Mouse (Mus musculus) MN1 (cell line): ENCODE measurements around the gene Pabpn1l.

Experiments
- DNase-seq: peaks from one replicate; pipeline ENCODE4 v3.0.0-alpha.2; 2016; ENCODE audit warnings: low spot score

Pabpn1l gene

DNA sequence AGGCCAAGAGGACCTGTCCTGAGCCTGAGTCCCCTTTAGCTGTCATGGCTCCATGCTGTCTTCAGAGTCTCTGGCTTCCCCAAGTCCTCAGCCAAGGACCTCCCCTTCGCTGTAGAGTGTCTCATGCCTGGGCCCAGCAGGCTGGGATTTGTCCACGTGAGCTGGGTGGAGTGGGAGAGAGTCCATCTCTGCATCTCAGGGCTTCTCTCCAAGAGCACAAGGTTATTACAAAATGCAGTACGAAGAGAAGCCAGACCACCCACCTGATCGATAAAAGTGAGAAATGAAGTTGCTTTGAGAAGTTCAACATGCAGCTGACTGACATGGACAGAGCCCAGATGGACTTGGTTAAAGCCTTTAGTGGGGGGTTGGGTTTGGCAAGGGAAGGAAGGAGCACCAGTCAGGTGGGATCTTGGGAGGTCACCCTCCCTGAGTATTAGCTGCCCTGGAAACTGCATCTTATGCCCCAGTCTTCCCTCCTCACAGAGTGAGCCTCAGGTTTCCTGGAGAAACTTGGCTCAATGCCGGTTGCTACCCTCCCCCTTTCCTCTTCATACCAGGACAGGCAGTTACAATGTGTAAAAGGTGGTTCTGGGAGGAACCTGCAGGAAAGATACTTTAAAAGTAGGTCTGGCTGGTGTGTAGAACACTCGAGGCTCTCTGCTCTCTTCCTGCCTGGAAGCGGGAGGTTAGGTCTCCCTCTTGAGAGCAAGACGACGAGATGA lies 6.2 kb downstream of the Pabpn1l start:
- peak; percentile 67 for DNase-seq

DNA sequence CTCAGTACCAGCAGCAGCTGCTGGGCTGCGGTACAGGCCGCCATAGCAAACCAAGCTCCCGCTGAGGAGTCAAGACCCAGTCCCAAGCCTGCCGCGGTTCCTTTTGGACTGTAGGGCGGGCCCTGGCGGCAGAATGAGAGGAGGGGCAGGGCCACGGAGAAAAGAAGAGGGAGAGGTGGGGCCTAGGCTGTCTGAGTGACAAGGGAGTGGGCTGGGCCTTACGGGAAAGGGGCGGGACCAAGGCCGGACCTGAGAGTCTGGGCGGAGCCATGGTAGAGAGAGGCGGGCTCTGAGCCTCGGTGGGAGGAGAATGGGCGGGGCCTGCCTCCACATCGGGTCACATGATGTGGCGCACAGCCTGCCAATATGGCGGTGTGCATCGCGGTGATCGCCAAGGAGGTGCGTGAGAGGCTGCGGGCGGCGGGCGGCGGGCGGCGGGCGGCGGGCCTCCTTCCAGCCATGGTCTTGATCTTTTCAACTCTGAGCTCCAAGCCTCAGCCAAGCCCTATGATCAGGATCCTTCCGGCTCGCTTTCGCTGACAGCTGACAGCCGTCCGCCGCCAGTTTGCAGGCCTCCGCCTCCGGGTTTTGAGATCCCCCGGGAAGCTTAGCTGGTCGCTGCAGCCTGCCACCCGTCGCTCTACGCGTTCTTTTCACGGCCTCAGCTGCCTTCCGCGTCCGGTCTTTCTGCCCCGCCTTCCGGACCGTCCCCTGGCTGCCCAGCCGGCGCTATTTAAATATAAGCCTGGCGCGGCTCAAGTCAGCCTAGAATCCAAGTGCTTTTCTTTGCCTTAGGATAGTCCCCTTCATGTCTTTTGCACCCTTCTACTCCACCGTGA lies 11.0 kb downstream of the Pabpn1l start, which contains the start of the genes Galns and Trappc2l:
TSS of gene Galns (minus strand) at position 169 of the 839 bp plus-strand sequence.
TSS of gene Trappc2l (plus strand) at position 346 of the 839 bp plus-strand sequence.
- DNase-seq: peak; percentile 100

DNA sequence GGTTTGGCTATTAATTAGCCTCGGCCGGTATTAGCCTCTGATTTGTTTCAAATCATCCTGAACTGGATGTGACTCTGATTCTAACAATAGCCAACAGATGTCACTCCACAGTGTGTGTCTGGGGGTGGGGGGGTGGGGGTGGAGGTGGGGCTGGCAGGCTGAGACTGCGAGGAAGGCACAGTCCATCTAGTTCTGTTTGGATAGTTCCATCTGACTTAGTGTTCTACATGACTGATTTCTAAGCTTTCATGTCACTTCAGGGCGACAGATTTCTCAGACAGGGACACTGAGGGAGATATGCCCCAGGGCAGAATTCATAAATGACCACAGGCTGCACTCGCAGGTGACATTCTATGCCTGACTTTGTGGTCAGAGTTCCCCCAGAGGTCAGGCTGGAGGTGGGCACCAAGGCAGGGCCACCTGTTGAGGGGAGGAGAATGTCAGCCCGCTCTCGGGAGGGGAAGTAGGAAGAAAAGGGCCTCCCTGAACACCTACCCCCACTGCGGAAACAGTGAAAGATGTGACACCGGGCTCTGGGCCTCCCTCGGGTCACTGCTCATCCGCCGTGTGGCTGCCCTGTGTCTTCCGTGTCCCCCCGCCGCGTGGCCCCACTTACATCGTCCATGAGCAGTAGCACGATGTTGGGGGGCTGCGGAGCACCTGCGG lies 11.8 kb downstream of the Pabpn1l start:
- peak; percentile 61 for DNase-seq

DNA sequence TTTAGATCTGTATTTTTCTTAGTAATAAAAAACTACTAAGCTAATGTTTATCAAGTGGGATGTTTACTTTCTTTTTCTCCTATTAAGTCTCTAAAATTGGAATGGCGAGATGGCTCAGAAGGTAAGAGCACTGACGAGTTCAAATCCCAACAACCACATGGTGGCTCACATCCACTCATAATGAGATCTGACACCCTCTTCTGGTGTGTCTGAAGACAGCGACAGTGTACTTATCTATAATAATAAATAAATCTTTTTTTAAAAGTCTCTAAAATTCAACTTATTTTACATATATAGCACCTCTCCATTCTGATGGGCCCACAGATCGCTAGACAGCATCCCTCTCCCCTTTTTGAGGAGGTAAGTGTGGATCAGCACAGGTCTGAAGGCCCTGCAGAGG lies 12.3 kb downstream of the Pabpn1l start:
- no peak for DNase-seq

DNA sequence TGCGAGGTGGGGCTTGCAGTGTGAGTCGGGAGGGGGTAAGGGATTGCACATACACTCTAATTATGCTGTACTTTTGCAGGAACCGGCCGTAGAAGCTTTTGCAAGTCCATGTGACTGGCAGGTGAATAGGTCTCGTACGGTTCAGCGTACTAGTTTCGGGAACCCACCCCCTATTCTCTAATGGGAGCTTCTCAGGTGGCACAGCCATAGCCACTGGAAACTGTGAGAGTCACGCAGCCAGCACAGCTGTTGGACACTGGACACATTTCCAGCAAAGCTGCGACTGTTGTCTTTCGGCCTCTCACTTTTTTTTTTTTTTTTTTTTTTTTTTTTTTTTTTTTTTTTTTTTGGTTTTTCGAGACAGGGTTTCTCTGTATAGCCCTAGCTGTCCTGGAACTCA lies 15.7 kb downstream of the Pabpn1l start:
- DNase-seq: no peak

DNA sequence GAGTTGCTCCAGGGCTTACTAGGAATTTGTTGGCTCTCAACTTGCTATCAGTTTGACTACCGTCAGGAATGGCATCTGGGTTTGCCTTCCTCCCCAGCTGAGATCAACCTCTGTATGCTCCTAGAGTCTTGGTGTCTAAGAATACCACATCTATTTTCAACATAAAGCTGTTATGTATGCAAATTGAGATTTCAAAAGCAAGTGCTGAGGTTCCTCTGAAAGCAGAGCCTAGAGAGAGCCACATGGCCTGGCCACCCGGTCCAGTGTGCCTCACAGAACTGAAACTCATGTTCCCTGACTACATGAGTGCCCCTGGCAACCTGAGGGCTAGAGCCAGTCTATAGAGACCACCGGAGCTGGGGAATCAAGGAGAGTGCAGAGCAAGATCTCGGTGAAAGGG lies 17.2 kb downstream of the Pabpn1l start:
- DNase-seq: no peak

DNA sequence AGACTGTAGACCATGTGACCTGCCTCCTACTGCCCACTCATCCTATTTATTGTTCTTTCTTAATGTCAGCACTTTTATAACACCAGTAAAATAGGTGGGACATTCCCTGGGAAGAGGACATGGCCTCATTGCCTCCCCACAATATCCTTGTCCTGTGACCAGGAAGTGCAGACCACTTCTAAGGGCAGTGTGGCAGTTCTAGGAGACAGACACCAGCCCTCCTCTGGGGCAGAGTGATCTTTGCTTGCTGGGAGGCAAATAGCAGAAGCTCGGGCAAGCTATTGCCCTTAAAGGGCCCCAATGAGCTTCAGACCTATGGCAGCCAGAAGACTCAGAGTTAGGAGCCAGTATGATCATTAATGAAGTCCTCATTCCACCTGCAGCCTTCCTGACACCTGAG lies 17.9 kb downstream of the Pabpn1l start:
- no peak for DNase-seq

DNA sequence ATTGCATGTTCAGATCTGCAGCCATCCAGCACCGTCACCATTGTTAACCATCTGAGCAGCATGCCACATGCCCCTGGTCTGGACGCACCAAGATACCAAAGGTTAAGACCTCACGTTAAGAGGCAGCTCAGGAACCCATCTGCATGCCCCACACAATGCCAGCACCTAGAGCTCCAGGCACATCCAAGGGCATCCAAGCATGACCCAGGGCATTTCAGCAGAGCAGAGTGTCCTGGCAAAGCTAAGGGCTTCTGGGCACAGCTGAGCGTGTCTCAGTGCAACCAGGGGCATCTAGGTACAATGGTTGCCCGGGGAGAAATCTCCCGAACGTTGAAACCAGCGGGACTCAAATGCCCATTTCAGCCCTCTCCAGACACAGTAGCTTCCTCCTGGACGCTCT lies 21.9 kb downstream of the Pabpn1l start:
- no peak for DNase-seq

DNA sequence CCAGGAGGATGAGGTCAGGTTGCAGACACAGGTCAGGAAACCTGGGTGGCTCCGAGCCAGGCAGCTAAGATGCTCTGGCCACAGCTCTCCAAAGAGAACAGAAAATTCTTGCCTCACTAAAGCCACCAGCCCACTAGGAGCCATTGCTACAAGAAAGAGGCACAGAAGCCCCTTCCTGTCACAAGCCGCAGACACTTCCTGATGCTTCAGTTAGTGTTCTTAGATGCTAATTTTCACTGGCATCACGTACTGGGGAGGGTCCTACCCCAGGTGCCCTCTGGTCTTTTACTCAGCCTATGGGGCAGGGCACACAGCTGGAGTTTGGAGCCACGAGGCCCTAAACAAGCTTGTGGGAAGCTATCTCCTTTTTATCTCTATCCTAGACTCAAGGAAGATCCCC lies 26.5 kb downstream of the Pabpn1l start:
- DNase-seq: no peak

DNA sequence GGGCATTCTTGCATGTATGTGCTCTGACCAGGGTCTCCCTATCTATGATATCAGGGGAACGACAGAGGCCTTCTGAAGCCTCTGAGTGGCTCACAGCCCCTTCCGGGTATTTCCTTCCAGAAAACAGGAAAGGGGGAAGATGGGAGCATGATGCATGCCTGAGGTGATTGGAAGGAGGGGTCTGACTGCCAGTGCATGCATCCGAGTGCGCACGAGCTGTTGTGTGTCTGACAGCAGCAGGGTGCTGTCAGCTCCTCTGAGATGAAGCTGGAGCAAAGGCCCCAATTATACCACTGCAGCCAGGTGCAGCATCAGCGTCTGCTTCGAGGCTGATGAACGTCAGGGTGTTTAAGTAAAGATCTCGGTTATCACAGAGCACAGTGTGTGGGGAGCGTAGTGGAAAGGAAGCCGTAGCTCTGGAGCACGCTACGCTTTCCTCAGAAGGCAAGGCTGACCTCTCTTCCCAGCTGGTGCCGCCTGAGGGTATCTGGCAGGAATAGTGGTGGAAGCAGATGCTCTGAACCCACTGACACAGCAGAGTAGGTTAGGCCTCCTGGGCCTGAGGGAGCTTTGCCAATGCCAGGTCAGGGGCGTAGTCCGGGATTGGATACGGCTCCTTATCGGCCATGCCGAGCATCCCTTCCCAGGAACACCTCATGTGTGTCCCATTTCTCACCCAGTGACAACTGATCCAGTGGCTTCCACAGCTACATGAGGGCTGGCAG lies 28.6 kb downstream of the Pabpn1l start:
- no peak for DNase-seq

DNA sequence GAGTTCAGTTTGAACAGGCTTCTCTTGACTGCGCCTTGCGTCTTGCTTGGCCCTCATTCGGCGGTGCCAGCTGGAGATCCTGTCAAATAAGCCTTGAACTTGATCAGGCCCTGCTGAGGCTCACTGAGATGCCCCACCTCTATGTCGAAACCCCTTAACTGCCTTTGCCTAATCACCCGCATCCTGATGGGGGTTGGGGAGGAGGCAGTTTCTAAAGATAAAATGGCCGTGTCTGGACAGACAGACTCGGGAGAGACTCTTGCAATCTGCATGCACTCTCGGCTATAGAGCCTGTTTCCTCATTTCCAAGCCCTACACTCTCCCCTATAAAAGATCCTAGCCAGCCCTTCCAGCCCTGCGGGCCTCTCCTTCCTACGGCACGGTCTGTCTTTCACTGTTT lies 29.3 kb downstream of the Pabpn1l start:
- no peak for DNase-seq

DNA sequence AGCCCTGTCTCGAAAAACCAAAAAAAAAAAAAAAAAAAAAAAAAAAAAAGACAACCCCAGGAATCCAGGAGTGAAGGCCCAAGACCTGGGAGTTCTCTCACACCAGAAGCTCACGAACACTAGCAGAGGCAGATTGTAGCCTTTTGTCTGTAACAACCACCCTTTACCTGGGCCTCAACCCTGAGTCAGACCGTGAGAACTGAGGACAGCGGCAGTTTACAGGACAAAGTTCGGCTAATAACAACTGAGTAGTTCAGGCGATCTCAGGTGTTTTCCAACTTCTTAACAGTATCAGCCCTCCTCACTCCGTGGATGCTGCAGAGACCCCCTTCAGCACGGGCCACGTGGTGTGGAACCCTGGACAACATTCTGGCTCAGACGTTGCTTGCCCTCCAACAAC lies 35.8 kb downstream of the Pabpn1l start:
- no peak for DNase-seq

DNA sequence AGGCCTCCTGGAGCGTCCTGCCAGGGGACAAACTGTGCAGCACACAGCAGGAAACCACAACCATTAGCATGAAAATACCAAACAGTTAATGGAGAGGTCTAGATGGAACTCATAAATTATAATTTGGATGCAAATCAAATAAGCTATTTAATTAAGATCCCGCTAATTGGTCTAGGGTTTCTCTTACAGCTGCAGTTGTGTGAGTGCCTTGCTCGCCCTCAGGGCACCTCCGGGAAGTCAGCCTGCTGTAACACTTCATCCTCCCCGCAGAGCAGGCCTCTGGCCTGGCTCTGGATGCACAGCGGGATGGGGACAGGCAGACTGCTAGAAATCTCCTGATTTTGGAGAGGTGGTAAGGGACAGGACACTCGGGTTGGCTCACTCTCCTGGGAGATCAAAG lies 36.4 kb downstream of the Pabpn1l start:
- peak; percentile 64 for DNase-seq

DNA sequence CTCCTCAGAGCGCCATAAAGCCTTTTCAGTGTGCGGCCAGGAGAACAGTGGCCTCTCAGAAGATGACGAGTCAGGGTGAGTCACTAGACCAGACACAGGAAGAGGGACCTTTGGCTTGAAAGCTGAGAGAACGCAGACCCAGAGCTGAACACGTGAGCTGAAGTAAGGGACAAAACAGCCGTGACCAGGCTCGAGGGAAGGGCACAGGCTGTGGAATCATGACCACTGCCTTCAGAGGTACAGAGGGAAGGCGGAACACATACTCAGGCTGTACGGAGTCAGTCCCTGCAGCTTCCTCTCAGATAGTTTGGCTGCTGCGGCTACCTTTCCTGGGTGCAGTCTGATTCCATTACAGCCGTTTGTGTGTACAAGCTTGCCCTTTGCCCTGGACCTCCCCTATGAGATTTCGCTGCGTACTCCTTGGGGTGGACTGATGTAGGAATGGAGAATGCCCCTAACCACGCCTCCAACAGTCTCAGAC lies 37.1 kb downstream of the Pabpn1l start:
- peak; percentile 97 for DNase-seq

DNA sequence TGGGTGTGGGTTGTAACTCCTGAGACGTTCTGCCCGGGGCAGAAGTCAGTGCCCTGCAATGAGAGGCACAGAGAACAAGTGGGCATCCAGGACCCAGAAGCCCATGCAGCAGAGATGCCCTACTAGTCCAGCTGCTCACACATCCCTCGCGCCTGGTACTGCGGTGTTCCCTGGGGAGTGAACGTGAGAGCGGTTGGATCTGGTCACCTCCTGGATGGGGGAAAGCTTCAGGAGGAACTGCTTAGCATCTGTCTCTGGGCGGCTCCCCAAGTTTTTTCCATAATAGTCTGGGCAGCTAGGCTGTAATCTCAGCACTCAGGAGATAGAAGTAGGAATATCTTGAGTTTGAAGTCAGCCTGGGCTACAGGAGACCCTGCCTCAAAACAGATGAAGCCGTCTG lies 37.6 kb downstream of the Pabpn1l start:
- DNase-seq: peak; percentile 93

DNA sequence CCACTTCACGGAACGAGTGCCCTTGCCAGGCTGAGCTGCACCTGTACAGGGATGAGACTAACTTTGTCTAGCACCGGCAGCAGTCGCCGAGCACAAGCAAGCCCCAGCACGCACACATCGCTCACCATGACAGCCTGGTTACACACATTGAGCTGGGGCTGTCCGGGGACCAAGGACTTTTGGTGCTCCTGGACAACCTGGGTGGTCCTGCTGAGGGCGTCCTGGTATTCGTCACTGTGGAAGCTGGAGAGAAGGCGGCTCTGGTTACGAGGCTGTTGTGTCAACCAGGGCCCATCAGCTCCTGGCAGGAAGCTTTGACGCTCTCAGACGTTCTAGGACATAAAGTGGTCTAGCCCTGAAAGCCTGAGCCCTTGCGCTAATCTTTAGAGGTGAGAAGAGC lies 41.6 kb downstream of the Pabpn1l start:
- no peak for DNase-seq

DNA sequence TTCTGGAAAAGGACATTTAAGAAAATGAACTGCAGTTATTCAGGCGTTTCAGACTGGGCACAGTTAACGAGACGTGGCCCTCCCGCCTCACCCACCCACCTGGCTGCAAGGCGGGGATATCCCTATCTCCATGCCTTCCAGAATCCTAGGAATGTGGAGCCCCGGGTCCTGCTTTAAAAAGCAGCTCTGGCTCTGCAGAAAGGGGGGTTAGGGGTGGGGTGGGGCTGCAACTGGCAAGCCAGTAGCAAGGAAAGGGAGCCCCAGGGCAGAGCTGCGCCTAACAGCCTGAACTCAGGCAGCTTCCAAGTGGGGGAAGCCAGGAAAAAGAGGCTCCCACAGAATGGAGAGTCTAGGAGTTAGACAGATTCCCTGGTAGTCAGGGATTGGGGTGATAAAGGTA lies 43.3 kb downstream of the Pabpn1l start:
- DNase-seq: no peak

DNA sequence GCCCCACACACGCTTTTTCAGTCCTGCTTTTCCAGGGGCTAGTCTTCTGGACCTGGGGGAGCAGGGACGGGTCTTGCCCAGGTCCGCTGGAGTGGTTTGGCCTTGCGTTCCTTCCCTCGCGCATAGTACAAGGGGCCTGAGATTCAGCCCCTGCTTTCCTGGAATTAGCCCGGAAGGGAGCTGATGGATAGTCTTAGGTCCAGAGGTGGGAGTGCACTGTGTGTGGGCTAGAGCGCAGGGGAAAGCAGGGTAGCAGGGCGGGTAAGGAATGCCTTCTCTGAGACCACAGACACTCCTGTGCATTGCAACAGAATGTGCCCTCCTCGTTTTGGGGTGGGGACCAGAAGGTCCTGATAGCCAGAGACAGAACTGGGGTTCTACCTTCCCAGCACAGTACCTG lies 45.4 kb downstream of the Pabpn1l start:
- DNase-seq: no peak

DNA sequence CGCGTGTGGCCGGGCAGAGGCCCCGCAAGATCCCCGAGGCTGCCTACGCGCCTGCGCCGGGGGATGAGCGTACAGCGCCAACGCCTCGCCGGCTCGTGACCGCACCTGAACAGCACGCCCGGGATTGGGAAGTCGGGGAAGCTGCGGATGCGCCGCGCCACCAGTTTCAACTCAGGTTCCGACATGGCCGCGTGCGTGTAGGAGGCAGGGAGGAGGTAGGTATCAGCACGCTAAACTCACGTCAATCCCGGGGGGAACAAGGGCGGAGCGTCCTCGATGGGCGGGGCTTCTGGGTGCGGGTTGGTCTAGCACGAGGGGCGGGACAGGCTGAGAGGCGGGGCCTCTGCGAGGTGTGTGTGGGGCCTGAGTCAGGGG lies 45.9 kb downstream of the Pabpn1l start, which contains the start of gene Aprt:
TSS of gene Aprt (minus strand) at position 262 of the 375 bp plus-strand sequence.
- peak; percentile 98 for DNase-seq

DNA sequence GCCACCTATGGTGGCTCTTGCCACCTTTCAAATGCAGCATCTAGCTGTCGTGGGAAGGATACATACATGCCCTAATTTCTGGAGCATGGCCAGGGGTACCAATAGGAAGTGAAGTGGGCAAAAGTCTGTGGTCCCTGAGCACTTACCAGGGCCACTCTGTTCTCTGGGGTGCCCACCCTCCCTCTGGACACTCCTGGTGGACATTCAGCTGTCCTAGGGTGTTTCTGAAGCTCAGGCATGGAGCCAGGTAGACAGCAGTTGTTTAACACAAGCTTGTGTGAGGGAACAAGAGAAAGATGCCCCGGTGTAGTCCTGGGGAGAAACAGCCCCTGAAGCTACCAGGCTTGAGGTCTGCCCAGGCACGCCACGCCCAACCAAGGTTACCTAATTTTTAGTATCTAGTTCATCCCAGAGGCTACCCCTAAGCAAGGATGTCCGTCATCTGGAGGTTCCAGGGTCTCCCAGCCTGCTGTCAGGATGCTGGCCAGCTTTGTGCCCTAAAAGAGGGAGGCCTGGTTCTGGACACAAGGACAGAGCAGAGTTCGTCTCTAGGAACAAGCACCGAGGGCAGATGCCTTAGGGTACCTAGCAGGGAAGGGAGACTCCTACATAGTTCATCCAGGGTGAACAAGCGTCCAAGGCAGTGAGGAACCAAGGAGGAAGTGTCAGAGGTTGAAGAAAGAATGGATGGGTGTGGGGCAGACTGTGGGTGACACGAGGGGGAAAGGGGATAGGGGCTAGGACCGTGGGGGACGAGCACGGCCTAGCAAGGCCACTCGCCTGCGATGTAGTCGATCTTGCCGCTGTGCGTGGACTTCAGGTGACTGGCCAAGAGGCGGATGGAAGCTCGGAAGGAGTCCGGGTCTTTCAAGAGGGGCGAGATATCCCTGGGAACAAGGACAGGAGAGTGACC lies 46.5 kb downstream of the Pabpn1l start:
- DNase-seq: peak; percentile 50

DNA sequence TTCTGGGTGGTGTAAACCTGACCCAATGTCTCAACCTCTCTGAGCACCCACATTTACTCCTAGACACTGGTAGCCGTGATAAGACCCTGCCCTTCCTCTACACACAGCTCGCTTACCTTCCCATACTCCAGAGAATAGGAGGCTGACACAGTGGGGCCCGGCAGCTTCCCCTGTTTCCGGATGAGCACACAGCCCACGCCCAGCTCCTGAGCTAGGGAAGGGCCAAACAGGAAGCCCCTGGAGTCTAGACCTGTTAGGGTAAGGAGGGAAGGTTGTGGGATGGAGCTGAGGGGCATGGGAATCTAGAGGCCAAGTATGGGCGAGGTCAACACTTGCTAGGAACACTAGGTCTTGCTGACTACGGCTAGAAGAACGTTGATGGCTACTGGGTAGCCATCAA lies 47.3 kb downstream of the Pabpn1l start:
- no peak for DNase-seq
